Mouse (Mus musculus): ENCODE data around the gene Nbeal2. TPM values are rescaled to one million over a fixed set of nuclear protein-coding genes. Genes with fewer than 3 reads are reported as not detected.
A peak's percentile ranks its signal among the peaks of the same experiment; 100 is the strongest.

Gene Nbeal2
- total RNA-seq, 2 experiments from 2014 or later: 3.6 to 3.7 TPM

DNA sequence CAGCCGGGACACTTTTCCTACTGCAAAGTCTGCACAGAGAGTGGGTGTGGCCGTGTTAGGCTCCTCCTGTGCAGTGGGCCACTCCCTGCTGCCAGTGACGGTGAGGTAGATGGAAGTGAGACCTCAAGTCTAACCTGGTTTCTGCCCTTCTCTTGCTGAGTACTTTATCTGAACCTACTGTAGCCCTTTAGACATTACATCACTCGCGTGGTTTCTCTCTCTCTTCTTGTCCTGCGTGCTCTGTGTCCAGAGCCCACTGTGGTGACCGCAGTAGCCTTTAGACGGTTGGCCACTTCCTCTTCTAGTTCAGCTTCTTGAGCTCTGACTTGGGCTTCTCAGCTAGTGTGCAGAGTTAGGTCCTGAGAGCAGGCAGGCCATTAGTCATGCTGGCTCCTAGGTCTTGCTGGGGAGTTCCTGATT is 22.5 kb upstream of the Nbeal2 start:
- DNase-seq (ENCODE audit: low spot score): no peak

DNA sequence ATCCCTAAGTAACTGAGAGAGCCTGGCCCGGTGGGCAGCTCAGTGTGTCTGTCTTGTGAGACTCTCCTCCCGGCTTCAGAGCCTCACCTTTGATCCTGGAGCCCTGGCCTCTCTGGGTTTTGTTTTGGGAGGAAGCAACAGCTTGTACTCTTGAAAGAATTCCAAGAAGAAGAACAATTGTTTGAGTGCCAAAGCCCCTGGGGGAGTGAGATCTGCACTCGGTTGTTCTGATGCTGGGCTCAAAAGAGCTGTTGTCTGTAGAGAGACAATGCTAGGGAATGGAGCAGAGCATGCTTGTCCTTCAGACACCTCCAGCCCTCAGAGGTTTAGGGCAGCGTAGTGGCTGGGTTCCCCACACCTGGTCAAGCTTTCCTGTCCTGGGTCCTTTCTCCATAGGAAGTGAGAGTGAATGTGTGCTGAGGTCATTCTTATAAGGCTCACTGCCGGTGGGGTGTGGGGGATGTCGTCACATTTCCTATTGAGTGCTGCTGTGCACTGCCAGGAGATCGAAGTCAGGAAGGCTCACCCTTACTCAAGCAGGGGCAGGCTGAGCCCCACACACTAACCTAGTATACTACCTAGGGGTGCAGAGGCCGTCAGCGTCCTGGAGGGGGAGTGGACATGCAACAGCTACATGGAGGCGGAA is 19.3 kb upstream of the Nbeal2 start:
- no peak for DNase-seq (ENCODE audit: low spot score)

DNA sequence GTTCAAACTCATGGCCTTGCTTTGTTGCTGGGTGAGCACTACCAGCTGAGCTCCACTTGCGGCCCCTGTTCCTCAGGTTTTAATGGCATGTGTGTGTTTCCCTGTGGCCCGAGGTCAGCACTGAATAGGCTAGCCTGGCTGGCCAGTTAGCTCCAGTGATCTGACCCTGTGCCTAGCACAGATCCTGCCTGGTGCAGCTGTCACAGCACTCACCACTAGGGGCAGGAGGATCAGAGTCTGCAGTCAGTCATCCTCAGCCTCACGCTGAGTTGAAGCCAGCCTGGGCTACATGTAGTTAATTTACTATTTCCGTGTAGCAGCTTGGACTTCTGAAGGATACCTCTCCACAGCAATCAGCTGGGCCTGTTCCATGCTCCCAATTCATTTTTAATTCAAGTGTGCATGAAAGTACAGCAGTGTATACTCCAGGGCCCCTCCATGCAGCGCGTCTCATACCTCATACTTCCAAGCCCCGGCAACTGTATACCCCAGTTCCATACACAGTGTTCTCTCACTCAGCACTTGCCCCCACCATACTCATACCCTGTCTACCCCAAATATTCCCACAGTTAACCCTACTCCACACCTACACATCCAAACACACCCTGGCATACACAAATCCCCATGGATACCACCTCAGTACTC is 18.6 kb upstream of the Nbeal2 start:
- no peak for DNase-seq (ENCODE audit: low spot score)

- DNase-seq (ENCODE audit: low spot score): no peak
Observed at GRCm38 (mm10) chr9:110669785-110670184, 15.8 kb upstream of the Nbeal2 start.

DNA sequence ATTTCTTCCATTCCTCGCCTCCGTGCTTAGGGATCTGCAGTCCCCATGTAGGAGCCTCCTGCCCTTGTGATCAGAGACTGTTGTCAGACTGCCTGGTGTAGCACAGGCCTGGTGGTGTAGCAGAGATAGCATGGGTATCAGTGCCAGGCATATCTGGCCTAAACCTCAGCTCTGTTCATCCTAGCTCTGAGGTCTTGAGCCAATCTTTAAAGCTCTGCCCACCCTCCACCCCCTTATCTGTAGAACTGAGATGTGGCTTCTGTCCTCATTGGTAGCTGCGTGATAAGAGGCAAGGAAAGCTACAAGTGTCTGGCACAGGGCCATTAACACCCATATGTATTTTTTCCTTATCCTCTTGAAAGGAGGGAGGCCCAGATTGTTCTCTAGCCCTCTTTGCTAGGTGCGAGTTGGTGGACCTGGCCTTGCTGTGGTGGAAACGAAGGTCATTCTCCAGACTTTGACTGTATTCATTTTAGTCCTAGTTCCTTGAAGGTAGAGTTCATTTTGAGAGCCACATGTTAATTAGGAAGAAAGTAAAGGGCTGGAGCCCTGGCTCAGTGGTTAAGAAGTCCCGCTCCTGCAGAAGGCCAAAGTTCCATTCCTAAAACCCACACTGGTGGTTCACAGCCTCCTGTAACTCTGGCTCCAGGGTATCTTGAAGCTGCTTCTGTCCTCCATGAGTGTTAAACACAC is 14.8 kb upstream of the Nbeal2 start:
- DNase-seq (ENCODE audit: low spot score): no peak

- DNase-seq (ENCODE audit: low spot score): no peak
Observed at GRCm38 (mm10) chr9:110667219-110667836, 13.4 kb upstream of the Nbeal2 start.

DNA sequence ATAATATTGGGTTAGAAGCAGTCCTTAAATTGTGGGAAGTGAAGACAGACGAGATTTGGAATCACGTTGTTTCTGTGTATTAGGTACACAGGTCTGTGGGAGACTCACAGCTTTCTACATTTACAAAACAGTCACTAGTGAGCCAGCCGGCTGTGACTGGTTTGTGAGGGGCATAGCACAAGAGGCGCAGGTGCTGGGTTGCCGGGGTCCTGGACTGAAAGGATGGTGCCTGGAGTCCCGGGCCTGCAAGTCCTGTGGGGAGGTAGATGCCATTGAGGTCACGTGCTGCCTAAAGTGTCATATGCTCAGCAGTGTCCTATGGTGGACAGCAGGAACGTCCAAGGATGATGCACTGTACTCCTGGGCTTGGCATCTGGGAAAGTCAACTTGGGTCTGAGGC is 12.4 kb upstream of the Nbeal2 start:
- no peak for DNase-seq (ENCODE audit: low spot score)

DNA sequence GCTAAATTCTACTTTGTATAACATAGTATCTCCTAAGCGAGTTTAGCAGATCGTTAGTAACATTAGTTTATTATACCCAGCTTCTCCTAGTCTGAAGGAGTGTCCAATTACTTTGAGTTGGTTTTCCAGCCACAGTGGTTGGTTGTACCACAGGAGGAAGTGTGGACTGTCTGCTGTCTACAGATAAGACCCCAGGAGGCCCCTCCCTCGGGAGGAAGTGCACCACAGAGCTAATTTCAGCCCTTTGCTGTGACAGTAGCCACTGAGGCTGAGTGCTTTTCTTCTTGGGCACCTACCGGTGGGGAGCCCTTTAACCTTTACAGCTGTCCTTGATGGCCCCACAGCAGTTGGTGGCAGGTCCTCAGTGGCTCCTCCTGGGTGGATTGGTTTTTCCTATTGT is 12.0 kb upstream of the Nbeal2 start:
- DNase-seq (ENCODE audit: low spot score): no peak

DNA sequence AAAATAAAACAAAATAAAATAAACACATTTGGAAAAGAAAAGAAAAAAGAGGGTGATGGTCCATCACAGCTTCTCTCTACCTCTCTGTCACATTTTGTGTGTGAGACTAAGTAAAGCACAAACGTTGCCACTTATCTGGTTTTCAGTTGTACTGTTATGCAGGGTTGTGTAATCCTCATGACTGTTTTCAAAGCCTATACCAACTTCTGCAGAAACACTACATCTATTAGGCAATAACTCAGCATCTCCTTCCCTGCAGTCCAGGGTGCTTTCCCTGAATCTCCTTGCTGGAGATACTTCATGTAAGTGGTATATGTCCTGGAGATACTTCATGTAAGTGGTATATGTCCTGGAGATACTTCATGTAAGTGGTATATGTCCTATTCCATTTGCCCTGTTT is 8.9 kb upstream of the Nbeal2 start:
- DNase-seq (ENCODE audit: low spot score): no peak

GRCm38 (mm10) chr9:110660856-110661612 is 7.1 kb upstream of the Nbeal2 start:
- no peak for DNase-seq (ENCODE audit: low spot score)

DNA sequence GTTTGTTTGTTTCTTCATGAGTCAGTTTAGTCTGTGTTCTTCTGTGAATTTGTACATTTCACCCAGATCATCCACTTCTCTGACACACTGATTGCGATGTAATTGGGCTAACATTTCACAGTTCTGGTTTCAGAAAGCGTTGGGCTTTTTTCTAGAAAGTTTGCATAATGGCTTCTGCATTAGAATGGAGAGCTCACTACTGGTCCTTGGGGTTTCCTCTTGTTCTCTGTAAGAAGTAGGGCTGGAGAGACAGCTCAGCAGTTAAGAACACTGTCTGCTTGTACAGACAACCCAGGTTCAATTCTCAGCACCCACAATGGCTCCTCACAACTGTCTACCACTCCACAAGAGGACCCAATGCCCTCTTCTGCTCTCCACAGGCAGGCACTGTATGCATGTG is 6.2 kb upstream of the Nbeal2 start:
- DNase-seq (ENCODE audit: low spot score): no peak

- no peak for DNase-seq (ENCODE audit: low spot score)
Observed at GRCm38 (mm10) chr9:110659521-110659920, 5.6 kb upstream of the Nbeal2 start.

GRCm38 (mm10) chr9:110657474-110658078 is 3.6 kb upstream of the Nbeal2 start:
- DNase-seq (ENCODE audit: low spot score): peak; percentile 48

GRCm38 (mm10) chr9:110656249-110657221 is 2.6 kb upstream of the Nbeal2 start, which contains the start of gene Ccdc12:
Ccdc12 (plus strand) TSS chr9:110656503.
- DNase-seq (ENCODE audit: low spot score): peak; percentile 94

GRCm38 (mm10) chr9:110655651-110656007 is 1.7 kb upstream of the Nbeal2 start:
- DNase-seq (ENCODE audit: low spot score): no peak

DNA sequence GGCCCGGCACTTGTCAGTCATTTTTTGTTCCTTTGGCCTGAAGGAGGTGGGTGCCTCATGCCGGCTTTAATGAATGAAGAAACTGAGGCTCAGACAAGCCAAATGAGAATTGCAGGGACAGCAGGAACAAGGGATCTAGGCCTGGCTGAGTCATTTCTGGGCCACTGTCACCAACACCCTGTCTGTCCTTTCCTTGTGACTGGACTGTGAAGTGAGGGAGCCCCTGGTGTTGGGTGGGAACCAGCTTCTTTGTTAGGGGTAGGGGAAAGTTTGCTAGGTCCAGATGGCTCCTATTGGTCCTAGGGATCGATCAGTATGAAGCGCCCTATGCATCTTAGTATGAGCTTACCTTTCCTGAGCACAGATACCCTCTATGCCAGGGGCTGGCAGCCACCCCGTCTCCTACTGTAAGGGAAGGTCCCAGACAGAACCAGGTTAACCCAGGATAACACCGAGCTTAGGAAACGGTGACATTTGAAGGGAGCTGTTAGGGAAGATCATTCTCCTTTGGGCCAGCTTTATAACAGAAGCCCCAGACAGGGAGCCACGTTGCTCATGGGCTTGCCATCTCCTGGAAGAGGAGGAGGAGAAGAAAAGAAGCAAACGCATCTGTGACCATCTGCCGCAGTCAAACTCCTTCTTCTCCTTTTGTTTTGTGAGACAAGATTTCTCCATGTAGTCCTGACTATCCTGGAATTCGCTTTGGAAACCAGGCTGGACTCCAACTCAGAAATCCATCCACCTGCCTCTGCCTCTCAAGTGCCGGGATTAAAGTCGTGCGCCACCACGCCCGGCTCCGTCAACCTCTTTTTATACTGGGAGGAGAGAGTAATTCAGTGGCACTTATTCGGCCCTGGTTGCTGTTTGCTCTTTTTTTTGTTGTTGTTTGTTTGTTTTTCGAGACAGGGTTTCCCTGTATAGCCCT is 1.0 kb upstream of the Nbeal2 start:
- no peak for DNase-seq (ENCODE audit: low spot score)

GRCm38 (mm10) chr9:110652963-110653654 is 852 bp downstream of the Nbeal2 start:
- DNase-seq (ENCODE audit: low spot score): no peak

All from gastrocnemius, adult 18-20 months (tissue).